Mouse (Mus musculus): ENCODE measurements at regions not wholly inside any gene's neighbourhood (a gene's known extent, or its start where the extent isn't known, plus 50 kb on each side); places are given as distances from the start of the nearest gene placed in this dataset.

GRCm38 (mm10) chr6:51016441-51017070, 362.3 kb upstream of the Npvf start:
- H3K27ac ChIP-seq (replicated peaks): peak overlapping the region; percentile 82
- no peaks in the 10 kb centered on the region for H3K9me3 ChIP-seq (replicated peaks)
- H3K4me3 ChIP-seq: no peak overlapping the region
- H3K36me3 ChIP-seq: no peaks in the 10 kb centered on the region
- peaks cover 34% of the 10 kb centered on the region for H3K4me1 ChIP-seq
- peaks cover 28% of the 10 kb centered on the region; the same call in 1 of the 2 replicates for H3K27me3 ChIP-seq (ENCODE audit: low read depth, poor library complexity, severe bottlenecking)
- WGBS: 47% methylated on average over 5 of the region's 5 CpGs
- peak; percentile 71 for DNase-seq (ENCODE audit: low spot score)

- Histone ChIP-seq H3K36me3 (no peaks in the 10 kb centered on the region), H3K27ac (replicated peaks) (peak overlapping the region; percentile 82; the same call in 1 of the 2 replicates), H3K9me3 (replicated peaks) (no peaks in the 10 kb centered on the region), H3K4me1 (peaks cover 34% of the 10 kb centered on the region), H3K27me3 (ENCODE audit: low read depth, poor library complexity, severe bottlenecking) (peaks cover 20% of the 10 kb centered on the region; the same call in 1 of the 2 replicates), H3K4me3 (no peak overlapping the region)
- DNase-seq (ENCODE audit: low spot score): no peak
- 85% methylated on average over 9 of the region's 9 CpGs for WGBS
These were observed 363.2 kb upstream of the Npvf start for GRCm38 (mm10) chr6:51017260-51017999.

- Histone ChIP-seq H3K27ac (replicated peaks) (0 out of 2 replicates have a peak overlapping the region, but pooled peaks have one; percentile 14), H3K9me3 (replicated peaks) (no peaks in the 10 kb centered on the region), H3K36me3 (no peaks in the 10 kb centered on the region), H3K27me3 (ENCODE audit: low read depth, poor library complexity, severe bottlenecking) (peaks cover 40% of the 10 kb centered on the region), H3K4me3 (no peak overlapping the region), H3K4me1 (peaks cover 23% of the 10 kb centered on the region)
- DNase-seq (ENCODE audit: low spot score): no peak
- WGBS: 87% methylated on average over 6 of the region's 6 CpGs
These were observed 367.0 kb upstream of the Npvf start for GRCm38 (mm10) chr6:51021206-51021605.

- H3K27me3 ChIP-seq (ENCODE audit: low read depth, poor library complexity, severe bottlenecking): peaks cover 40% of the 10 kb centered on the region
- no peaks in the 10 kb centered on the region for H3K9me3 ChIP-seq (replicated peaks)
- DNase-seq (ENCODE audit: low spot score): no peak
- peaks cover 26% of the 10 kb centered on the region for H3K4me1 ChIP-seq
- H3K36me3 ChIP-seq: no peaks in the 10 kb centered on the region
- H3K4me3 ChIP-seq: no peak overlapping the region
- 0 out of 2 replicates have a peak overlapping the region, but pooled peaks have one; percentile 23 for H3K27ac ChIP-seq (replicated peaks)
- WGBS: 93% methylated on average over 6 of the region's 6 CpGs
These were observed 369.1 kb upstream of the Npvf start for GRCm38 (mm10) chr6:51023361-51023760.

DNA sequence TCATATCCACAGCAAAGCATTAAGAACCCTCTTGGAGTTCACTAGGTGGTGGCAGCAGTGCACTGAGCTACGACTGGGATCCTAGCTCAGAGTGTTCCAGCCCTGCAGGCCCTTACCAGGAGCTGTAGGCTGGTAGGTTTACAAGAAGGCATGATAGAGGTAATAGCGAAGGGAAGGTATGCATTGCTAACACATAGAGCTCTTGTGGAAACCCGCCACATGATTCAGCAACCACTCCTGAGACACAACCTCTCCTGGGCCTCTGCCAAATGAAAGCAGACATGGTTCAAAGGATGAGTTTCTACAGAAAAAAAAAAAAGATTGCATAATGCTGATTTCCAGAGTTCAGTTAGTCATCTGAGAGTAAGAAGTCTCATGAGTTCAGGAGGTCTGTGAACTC, 370.5 kb upstream of the Npvf start:
- WGBS: 91% methylated on average over 3 of the region's 3 CpGs
- no peaks in the 10 kb centered on the region for H3K9me3 ChIP-seq (replicated peaks)
- H3K36me3 ChIP-seq: no peaks in the 10 kb centered on the region
- peak overlapping the region; percentile 34; the same call in 1 of the 2 replicates for H3K27ac ChIP-seq (replicated peaks)
- H3K4me3 ChIP-seq: no peak overlapping the region
- DNase-seq (ENCODE audit: low spot score): no peak
- H3K4me1 ChIP-seq: peaks cover 29% of the 10 kb centered on the region
- H3K27me3 ChIP-seq (ENCODE audit: low read depth, poor library complexity, severe bottlenecking): peaks cover 31% of the 10 kb centered on the region

- Histone ChIP-seq H3K27me3 (ENCODE audit: low read depth, poor library complexity, severe bottlenecking) (peaks cover 28% of the 10 kb centered on the region), H3K36me3 (no peaks in the 10 kb centered on the region), H3K4me3 (no peak overlapping the region), H3K9me3 (replicated peaks) (no peaks in the 10 kb centered on the region), H3K27ac (replicated peaks) (0 out of 2 replicates have a peak overlapping the region, but pooled peaks have one; percentile 34), H3K4me1 (peaks cover 29% of the 10 kb centered on the region)
- 65% methylated on average over 3 of the region's 3 CpGs for WGBS
- DNase-seq (ENCODE audit: low spot score): no peak
These were observed 371.2 kb upstream of the Npvf start for GRCm38 (mm10) chr6:51025411-51025810.

DNA sequence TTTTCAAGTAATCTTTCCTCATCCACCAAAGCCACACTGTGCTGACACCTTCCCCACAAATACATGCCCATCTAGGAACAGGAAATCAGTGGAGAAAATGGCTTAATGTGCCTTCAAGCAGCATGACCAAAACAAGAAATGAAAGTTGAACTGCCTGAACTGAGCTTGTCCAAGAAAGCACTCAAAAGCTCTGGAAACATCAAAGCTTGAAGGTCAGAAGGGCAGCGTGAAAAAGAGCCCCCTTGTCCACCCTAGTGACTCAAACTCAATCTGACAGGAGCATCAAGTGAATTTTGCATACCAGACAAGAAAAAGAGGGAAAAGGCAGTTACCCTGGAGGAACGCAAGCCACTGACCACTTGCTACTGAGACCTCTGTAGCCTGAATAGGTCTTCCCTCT, 373.1 kb upstream of the Npvf start:
- H3K4me3 ChIP-seq: no peak overlapping the region
- no peaks in the 10 kb centered on the region for H3K36me3 ChIP-seq
- H3K27ac ChIP-seq (replicated peaks): peak overlapping the region; percentile 63; the same call in 1 of the 2 replicates
- DNase-seq (ENCODE audit: low spot score): peak; percentile 31
- WGBS: 45% methylated on average over 2 of the region's 2 CpGs
- peaks cover 29% of the 10 kb centered on the region for H3K4me1 ChIP-seq
- H3K27me3 ChIP-seq (ENCODE audit: low read depth, poor library complexity, severe bottlenecking): peaks cover 21% of the 10 kb centered on the region; the same call in 1 of the 2 replicates
- H3K9me3 ChIP-seq (replicated peaks): no peaks in the 10 kb centered on the region

DNA sequence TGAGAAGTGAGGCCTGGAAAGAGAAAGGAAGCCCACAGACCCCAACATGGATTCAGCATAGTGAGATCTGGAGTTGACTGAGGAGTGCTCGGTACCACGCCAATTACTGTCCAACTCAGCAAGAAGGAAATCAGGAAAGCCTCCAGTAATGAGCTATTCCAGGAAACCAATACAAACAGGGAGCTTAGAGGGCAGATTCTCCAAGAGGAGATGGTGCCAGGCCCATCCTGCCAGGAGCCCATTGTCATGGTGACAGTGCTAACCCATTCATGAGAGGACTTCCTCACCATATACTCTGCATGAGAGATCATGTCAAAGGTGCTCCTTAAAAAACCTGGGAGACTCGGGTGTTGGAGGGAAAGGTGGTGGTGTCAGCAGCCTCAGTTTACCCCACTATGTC, 375.3 kb upstream of the Npvf start:
- WGBS: 93% methylated on average over 3 of the region's 3 CpGs
- H3K27me3 ChIP-seq (ENCODE audit: low read depth, poor library complexity, severe bottlenecking): peaks cover 9% of the 10 kb centered on the region; the same call in 1 of the 2 replicates

DNA sequence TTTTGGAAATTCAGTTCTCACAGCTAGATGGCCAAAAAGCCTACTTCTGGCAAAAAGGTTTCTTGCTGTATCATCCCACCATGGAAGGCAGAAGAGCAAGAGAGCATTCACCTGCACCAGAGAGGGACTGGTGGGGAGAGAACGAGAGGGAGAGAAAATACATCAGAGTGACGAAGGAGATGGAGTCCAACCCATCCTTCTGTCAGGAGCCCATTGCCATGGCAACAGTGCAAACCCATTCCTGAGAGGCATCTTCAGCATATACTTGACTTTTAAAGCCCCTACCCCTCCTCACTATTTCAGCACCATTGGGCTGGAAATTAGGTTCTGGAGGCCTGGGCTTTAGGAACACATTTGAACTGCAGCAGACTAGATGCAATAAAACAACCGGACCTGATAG, 375.7 kb upstream of the Npvf start:
- Histone ChIP-seq H3K36me3 (no peaks in the 10 kb centered on the region), H3K9me3 (replicated peaks) (no peaks in the 10 kb centered on the region), H3K27me3 (ENCODE audit: low read depth, poor library complexity, severe bottlenecking) (peaks cover 9% of the 10 kb centered on the region; the same call in 1 of the 2 replicates), H3K4me3 (no peak overlapping the region), H3K27ac (replicated peaks) (no peak overlapping the region), H3K4me1 (peaks cover 29% of the 10 kb centered on the region)
- WGBS: 76% methylated on average over 3 of the region's 3 CpGs
- DNase-seq (ENCODE audit: low spot score): no peak

More for the DNA sequence above, 375.3 kb upstream of the Npvf start:
- H3K27ac ChIP-seq (replicated peaks): no peak overlapping the region
- H3K36me3 ChIP-seq: no peaks in the 10 kb centered on the region
- DNase-seq (ENCODE audit: low spot score): no peak
- H3K4me1 ChIP-seq: peaks cover 29% of the 10 kb centered on the region
- no peak overlapping the region for H3K4me3 ChIP-seq
- H3K9me3 ChIP-seq (replicated peaks): no peaks in the 10 kb centered on the region

GRCm38 (mm10) chr6:51033835-51034234, 379.6 kb upstream of the Npvf start:
- Histone ChIP-seq H3K27ac (replicated peaks) (no peak overlapping the region), H3K27me3 (ENCODE audit: low read depth, poor library complexity, severe bottlenecking) (no peaks in the 10 kb centered on the region), H3K36me3 (no peaks in the 10 kb centered on the region), H3K4me1 (peaks cover 12% of the 10 kb centered on the region), H3K4me3 (no peak overlapping the region), H3K9me3 (replicated peaks) (no peaks in the 10 kb centered on the region)
- WGBS: 90% methylated on average over 6 of the region's 6 CpGs
- no peak for DNase-seq (ENCODE audit: low spot score)

DNA sequence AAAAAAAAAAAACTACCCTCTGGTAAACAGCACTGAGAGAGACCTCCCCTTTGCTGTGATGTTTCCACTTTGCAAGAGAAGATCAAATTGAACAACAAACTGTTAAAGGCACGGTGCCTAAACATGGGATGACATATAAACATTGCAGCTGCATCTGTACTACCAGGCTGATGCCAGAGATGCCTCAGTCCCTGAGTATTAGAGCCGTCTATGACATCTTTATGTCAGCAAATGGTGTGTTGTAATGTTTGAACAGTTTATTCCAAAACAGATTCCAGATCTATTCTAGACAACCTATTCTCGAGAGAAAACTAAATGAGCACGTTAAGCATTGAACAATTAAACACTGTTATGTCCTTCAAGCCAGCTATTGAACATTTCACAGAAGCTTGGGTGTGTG, 381.8 kb upstream of the Npvf start:
- Histone ChIP-seq H3K4me3 (no peak overlapping the region), H3K36me3 (no peaks in the 10 kb centered on the region), H3K9me3 (replicated peaks) (no peaks in the 10 kb centered on the region), H3K4me1 (peaks cover 16% of the 10 kb centered on the region), H3K27ac (replicated peaks) (no peak overlapping the region), H3K27me3 (ENCODE audit: low read depth, poor library complexity, severe bottlenecking) (no peaks in the 10 kb centered on the region)
- 84% methylated on average over 4 of the region's 4 CpGs for WGBS
- no peak for DNase-seq (ENCODE audit: low spot score)

DNA sequence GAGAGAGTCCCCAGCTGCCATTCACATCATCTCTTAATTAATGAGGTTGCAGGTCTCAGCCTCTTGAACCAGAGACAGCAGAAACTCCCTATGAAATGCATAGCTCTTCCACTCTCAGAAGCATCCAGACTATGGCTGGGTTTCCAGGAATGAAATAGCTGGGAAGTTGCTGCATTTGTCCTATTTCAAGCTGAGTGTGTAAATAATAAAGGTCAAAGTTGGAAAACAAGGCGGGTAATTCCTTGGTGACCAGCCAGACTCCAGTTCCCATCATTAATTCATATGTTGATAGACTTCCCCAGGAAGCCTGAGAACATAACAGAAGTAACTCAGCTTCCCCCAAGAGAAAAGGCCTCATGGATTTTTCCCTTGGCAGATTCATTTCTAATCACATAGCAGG, 382.3 kb upstream of the Npvf start:
- H3K36me3 ChIP-seq: no peaks in the 10 kb centered on the region
- peaks cover 16% of the 10 kb centered on the region for H3K4me1 ChIP-seq
- DNase-seq (ENCODE audit: low spot score): no peak
- H3K4me3 ChIP-seq: no peak overlapping the region
- 28% methylated on average over 1 of the region's 1 CpGs for WGBS
- no peaks in the 10 kb centered on the region for H3K9me3 ChIP-seq (replicated peaks)
- H3K27me3 ChIP-seq (ENCODE audit: low read depth, poor library complexity, severe bottlenecking): no peaks in the 10 kb centered on the region
- no peak overlapping the region for H3K27ac ChIP-seq (replicated peaks)

DNA sequence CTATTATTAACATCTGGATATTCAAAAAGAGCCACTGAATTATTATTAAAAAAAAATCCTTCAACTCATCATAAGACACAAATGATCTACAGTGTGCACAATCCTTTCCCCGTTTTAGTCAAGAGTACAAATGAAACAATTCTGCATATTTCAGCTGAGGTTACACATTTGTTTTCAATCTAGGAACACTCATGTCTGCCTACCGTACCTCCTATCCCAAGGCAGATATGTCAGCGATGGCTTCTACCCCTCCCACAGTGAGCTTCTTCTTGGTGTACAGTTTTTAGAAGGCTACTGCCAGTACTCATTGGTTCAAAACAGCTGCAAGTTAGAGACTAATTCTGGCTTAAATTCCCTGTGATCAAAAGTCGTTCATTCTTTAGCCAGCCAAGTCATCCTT, 382.7 kb upstream of the Npvf start:
- Histone ChIP-seq H3K4me1 (peaks cover 16% of the 10 kb centered on the region), H3K9me3 (replicated peaks) (no peaks in the 10 kb centered on the region), H3K27ac (replicated peaks) (no peak overlapping the region), H3K27me3 (ENCODE audit: low read depth, poor library complexity, severe bottlenecking) (no peaks in the 10 kb centered on the region), H3K36me3 (no peaks in the 10 kb centered on the region), H3K4me3 (no peak overlapping the region)
- 80% methylated on average over 4 of the region's 4 CpGs for WGBS
- DNase-seq (ENCODE audit: low spot score): no peak

Measured in midbrain, embryonic 10.5 days (tissue).